Mouse (Mus musculus) embryonic facial prominence, embryonic 13.5 days (tissue): ENCODE measurements at regions not wholly inside any gene's neighbourhood (a gene's known extent, or its start where the extent isn't known, plus 50 kb on each side); places are given as distances from the start of the nearest gene placed in this dataset.

Experiments
- ATAC-seq: fragments of 200-750 bp; cut with Nextera tagmentation; 2 replicates; pipeline ENCODE4 v1.8.0; 2017; ENCODE audit warnings: low read depth; ENCODE audit not compliant: insufficient number of reproducible peaks, insufficient read depth, low FRiP score, low TSS enrichment
- H3K27ac ChIP-seq: fragments of 300-500 bp; sonication (generic); 2 replicates; pipeline ENCODE4 v1.5.1; 2015; ENCODE audit warnings: moderate library complexity, mild to moderate bottlenecking, inconsistent platforms
- H3K27me3 ChIP-seq: fragments of 300-500 bp; sonication (generic); 2 replicates; pipeline ENCODE4 v1.6.1; 2015; ENCODE audit warnings: mild to moderate bottlenecking, inconsistent platforms
- H3K36me3 ChIP-seq: fragments of 300-500 bp; sonication (generic); 2 replicates; pipeline ENCODE4 v1.6.1; 2015; ENCODE audit warnings: mild to moderate bottlenecking, inconsistent platforms
- H3K4me1 ChIP-seq: fragments of 300-500 bp; sonication (generic); 2 replicates; pipeline ENCODE4 v1.6.1; 2015; ENCODE audit warnings: inconsistent platforms
- H3K4me2 ChIP-seq: fragments of 300-500 bp; sonication (generic); 2 replicates; pipeline ENCODE4 v1.6.1; 2015; ENCODE audit warnings: moderate library complexity, mild to moderate bottlenecking, inconsistent platforms
- H3K4me3 ChIP-seq: fragments of 300-500 bp; sonication (generic); 2 replicates; pipeline ENCODE4 v1.5.1; 2015; ENCODE audit warnings: mild to moderate bottlenecking, inconsistent platforms
- H3K9ac ChIP-seq: fragments of 300-500 bp; sonication (generic); 2 replicates; pipeline ENCODE4 v1.6.1; 2015; ENCODE audit warnings: mild to moderate bottlenecking, inconsistent platforms
- H3K9me3 ChIP-seq: fragments of 300-500 bp; sonication (generic); 2 replicates; pipeline ENCODE4 v1.6.1; 2016; ENCODE audit warnings: inconsistent platforms
- WGBS: fragments of 180-500 bp; shearing (Covaris S2); methylation state at CpG from one replicate; pipeline ENCODE4 v1.1.7; 2015; ENCODE audit warnings: mixed read lengths; 5-methylcytosine and 5-hydroxymethylcytosine counted together

DNA sequence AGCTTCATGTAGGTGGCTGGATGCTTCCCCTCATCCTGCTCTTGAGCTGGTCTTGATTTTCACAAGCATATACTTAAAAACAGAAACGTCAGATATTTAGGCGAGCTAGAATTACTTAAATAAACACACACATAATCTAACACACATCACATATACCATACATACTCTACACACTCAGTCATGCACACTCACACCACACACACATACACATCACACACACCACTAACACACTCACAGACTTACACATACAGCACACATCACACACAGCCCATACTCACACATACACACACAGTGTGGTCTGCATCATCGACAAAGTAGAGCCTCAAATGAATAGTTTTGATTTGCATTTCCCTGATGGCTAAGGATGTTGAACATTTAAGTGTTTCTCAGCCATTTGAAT is 116.9 kb downstream of the Spry2 start:
- Histone ChIP-seq H3K36me3 (no peaks in the 10 kb centered on the region), H3K27ac (no peak overlapping the region), H3K27me3 (no peaks in the 10 kb centered on the region), H3K4me2 (no peak overlapping the region), H3K4me3 (no peak overlapping the region), H3K9me3 (no peaks in the 10 kb centered on the region), H3K4me1 (no peaks in the 10 kb centered on the region; the same call in 1 of the 2 replicates), H3K9ac (no peak overlapping the region)
- WGBS: 47% methylated on average over 3 of the region's 3 CpGs
- ATAC-seq: no peak

DNA sequence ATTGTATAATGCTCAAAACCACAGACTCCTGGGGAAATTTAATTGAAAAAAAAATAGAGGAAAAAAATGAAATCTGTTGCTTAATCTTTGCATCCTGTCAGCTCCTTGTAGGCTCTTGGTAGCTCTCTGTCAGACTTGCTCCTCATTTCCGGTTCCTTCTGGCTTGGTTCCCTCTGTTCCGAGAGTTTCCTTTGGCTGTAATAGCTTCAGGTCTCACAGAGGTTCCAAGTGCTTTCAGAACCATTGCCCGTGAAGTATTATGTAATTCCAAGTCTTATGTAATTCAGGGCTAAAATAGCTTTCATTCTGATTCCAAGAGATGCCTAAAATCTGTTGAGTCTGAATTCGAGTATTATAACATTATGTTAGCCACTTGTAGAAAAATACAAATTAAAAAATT is 117.3 kb downstream of the Spry2 start:
- no peak overlapping the region for H3K27ac ChIP-seq
- WGBS: 44% methylated on average over 4 of the region's 4 CpGs
- no peak for ATAC-seq
- H3K4me2 ChIP-seq: no peak overlapping the region
- no peak overlapping the region for H3K9ac ChIP-seq
- no peaks in the 10 kb centered on the region for H3K9me3 ChIP-seq
- no peaks in the 10 kb centered on the region; the same call in 1 of the 2 replicates for H3K4me1 ChIP-seq
- no peak overlapping the region for H3K4me3 ChIP-seq
- no peaks in the 10 kb centered on the region for H3K36me3 ChIP-seq
- H3K27me3 ChIP-seq: no peaks in the 10 kb centered on the region

DNA sequence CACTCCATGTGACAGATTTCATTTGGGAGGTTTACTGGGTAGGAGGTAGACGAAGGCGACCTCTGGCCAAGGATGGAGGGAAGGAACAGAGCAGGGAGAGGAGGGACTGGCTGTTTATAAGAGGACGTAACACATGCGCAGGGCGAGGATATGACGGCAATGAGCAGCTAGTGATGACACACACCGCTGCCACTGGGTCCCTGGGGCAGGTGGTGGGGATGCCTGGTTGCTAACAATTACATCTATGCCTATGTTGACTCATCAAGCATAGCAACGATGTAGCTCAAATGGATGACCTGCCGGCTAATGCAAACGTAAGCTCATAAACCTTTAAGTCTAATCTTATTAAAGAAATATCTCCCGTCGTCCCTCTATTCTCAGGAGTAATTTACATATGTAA is 122.9 kb downstream of the Spry2 start:
- WGBS: 93% methylated on average over 12 of the region's 12 CpGs
- Histone ChIP-seq H3K4me1 (no peaks in the 10 kb centered on the region; the same call in 1 of the 2 replicates), H3K4me3 (no peak overlapping the region)

DNA sequence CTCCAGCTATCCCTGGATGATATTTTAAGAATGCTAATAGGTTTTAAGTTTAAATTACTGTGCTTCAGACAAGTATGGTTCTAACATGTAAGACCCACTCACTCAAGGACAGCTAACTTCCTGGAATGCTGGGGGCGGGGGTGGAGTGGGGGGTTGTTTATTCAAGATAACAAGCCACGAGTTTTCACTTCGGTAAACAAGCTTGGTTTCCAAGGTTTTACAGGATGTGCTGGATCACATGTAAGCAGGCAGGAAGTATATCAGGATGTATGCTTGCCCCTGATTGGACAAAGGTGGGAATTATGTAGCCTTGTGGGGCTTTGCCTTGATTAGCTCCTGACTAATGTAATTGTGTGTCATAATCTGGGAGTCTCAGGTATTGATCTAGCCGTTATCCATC is 129.5 kb downstream of the Spry2 start:
- H3K9ac ChIP-seq: no peak overlapping the region
- H3K27ac ChIP-seq: no peak overlapping the region
- H3K9me3 ChIP-seq: 0 out of 2 replicates have a peak, but pooled peaks cover 2% of the 10 kb centered on the region
- ATAC-seq: no peak
- H3K4me3 ChIP-seq: no peak overlapping the region
- H3K4me1 ChIP-seq: no peaks in the 10 kb centered on the region
- H3K36me3 ChIP-seq: no peaks in the 10 kb centered on the region
- no peak overlapping the region for H3K4me2 ChIP-seq
- 55% methylated on average over 4 of the region's 4 CpGs for WGBS
- H3K27me3 ChIP-seq: no peaks in the 10 kb centered on the region

More for the DNA sequence above, 122.9 kb downstream of the Spry2 start:
- no peak for ATAC-seq
- Histone ChIP-seq H3K27me3 (no peaks in the 10 kb centered on the region), H3K9me3 (no peaks in the 10 kb centered on the region), H3K36me3 (no peaks in the 10 kb centered on the region), H3K27ac (no peak overlapping the region), H3K9ac (no peak overlapping the region), H3K4me2 (no peak overlapping the region)

DNA sequence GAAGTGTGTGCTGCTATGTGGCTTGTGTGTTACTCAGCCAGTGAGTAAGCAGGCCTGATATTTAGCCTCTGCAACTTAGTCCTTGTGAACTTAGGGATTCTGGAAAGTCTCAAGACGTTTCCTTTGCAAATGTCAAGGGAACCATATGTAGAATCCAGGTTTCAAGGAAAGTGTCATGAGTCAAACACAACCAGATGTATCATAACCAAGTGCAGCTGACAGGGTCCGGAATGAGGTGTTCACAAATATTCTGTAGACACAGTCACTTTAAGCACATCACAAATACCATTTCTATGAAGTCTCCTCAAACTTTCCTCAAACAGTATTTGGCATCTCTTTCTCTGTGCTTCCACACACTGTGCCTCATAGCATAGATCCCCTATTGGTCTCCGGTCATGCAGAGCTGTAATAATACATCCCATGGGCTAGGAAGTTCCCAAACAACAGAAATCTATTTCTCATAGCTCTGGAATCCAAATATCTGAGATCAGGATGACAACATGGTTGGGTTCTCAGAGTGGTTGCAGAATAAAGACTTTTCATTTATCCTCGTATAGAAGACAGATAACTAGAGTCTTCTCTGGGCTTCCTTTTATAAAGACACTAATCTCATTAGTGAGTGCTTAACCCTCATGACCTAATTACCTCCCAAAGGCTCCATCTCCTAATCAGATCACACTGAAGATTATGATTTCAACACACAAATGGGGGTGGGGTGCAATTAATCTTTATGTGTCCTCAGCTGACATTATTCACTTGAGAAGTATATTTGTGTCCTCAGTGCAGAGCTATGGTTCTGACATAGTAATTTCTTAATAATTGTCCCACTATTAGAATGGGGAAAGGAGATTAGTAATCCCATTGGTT is 143.9 kb downstream of the Spry2 start:
- Histone ChIP-seq H3K36me3 (no peaks in the 10 kb centered on the region), H3K27ac (no peak overlapping the region), H3K9ac (no peak overlapping the region), H3K4me1 (no peaks in the 10 kb centered on the region), H3K27me3 (no peaks in the 10 kb centered on the region), H3K4me3 (no peak overlapping the region), H3K9me3 (no peaks in the 10 kb centered on the region), H3K4me2 (no peak overlapping the region)
- WGBS: 45% methylated on average over 4 of the region's 4 CpGs
- ATAC-seq: no peak

DNA sequence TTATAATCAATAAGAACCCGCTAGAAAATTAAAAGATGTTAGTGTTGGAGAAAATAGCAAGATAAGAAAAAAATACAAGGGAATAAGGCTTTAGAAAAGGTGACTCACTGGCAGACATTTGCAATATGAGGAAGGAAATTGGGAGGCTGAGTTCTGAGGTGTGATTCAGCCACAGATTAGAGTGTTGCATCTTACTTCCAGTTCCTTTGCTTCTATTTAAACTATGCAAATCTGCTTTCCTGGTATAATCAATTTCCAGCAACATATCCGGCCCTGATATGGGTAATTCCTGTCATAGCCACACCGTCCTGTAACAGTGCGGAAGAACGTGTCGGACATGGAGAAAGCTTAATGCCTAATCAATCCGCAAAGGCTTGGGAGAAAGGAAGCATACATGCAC is 144.9 kb downstream of the Spry2 start:
- no peak overlapping the region for H3K4me2 ChIP-seq
- no peaks in the 10 kb centered on the region for H3K4me1 ChIP-seq
- H3K27me3 ChIP-seq: no peaks in the 10 kb centered on the region
- no peak overlapping the region for H3K4me3 ChIP-seq
- no peaks in the 10 kb centered on the region for H3K36me3 ChIP-seq
- 88% methylated on average over 7 of the region's 7 CpGs for WGBS
- no peak overlapping the region for H3K9ac ChIP-seq
- ATAC-seq: no peak
- no peak overlapping the region for H3K27ac ChIP-seq
- no peaks in the 10 kb centered on the region for H3K9me3 ChIP-seq

DNA sequence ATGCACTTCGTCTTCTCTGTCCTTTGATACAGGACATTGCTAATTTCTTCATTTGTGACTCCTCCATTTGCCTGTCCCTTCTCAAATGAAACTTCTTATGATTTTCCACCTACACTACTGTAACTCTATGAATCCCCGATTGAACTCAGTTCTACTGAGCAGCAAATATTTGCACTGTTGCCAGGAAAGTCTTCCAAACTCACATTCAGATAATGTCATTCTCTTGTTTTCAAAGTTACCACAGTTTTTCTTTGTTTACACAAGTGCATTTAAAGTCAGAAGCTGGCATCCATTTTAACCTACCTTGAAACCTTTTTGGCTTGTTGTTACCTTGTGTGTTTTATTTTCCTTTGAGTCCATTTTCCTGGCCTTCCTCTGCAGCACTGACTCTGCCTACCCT is 152.0 kb downstream of the Spry2 start:
- no peak for ATAC-seq
- Histone ChIP-seq H3K36me3 (no peaks in the 10 kb centered on the region), H3K4me1 (no peaks in the 10 kb centered on the region), H3K4me2 (no peak overlapping the region), H3K9me3 (no peaks in the 10 kb centered on the region), H3K27ac (no peak overlapping the region), H3K4me3 (no peak overlapping the region), H3K9ac (no peak overlapping the region), H3K27me3 (no peaks in the 10 kb centered on the region)
- 73% methylated on average over 2 of the region's 2 CpGs for WGBS

DNA sequence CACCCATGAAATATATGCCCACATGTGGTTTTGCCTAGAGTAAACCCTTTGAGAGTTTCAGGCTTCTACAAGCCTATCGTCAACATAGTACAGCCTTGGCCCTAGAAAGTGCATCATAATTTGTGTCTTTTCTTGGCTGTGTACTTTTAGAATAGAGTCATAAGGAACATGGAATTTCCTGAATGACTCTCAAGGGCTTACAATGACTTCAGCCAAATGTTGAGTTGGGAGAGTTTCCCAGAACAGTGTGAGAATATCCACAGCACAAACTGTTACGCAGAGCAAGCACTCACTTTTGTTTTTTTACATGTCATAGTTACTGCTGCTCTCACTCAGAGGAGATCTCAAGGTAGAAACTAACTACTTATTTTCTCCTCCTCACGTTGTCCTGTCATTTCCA is 152.5 kb downstream of the Spry2 start:
- 53% methylated on average over 3 of the region's 3 CpGs for WGBS
- H3K36me3 ChIP-seq: no peaks in the 10 kb centered on the region
- H3K4me3 ChIP-seq: no peak overlapping the region
- no peak overlapping the region for H3K27ac ChIP-seq
- H3K9me3 ChIP-seq: no peaks in the 10 kb centered on the region
- ATAC-seq: no peak
- H3K4me1 ChIP-seq: no peaks in the 10 kb centered on the region
- H3K9ac ChIP-seq: no peak overlapping the region
- H3K27me3 ChIP-seq: 0 out of 2 replicates have a peak, but pooled peaks cover under 1% of the 10 kb centered on the region
- no peak overlapping the region for H3K4me2 ChIP-seq

DNA sequence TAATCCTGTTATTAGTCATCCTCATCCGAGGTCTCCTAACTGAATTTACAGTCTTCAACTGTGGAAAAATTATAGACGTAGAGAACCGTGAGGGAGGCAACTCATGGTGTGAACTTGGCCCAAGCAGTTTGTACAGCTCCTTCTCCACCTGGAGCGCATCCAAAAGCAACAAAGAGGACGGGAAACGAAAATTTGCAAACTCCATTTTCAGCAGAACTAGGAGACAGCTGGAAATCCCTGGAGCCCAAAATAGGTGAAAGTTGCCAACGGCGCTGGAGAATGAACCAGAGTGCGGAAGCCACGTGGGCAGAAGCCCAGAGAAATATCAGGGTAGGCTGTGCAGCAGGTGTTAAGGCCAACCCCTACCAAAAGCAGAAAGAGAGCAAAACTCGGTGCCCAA is 155.7 kb downstream of the Spry2 start:
- Histone ChIP-seq H3K9ac (no peak overlapping the region), H3K27ac (no peak overlapping the region)

DNA sequence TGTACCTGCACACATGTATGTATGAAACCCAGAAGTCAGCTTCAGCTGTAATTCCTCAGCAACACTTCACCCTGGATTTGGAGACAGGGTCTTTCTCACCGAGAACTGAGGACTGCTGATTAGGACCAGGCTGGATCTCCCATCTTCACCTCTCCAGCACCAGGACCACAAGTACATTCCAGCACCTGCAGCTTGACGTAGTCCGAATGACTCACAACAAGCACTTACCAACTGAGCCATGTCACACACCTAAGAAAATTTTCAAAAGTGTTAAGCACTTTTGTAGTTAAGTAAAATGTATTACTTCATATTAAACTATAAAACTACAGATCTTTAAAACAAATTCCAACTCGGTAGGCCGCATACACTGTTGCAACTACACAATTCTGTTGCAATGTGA is 158.1 kb downstream of the Spry2 start:
- no peak overlapping the region for H3K27ac ChIP-seq
- H3K36me3 ChIP-seq: no peaks in the 10 kb centered on the region
- H3K9me3 ChIP-seq: no peaks in the 10 kb centered on the region
- no peak for ATAC-seq
- H3K4me3 ChIP-seq: no peak overlapping the region
- WGBS: 74% methylated on average over 5 of the region's 5 CpGs
- H3K9ac ChIP-seq: no peak overlapping the region
- H3K4me1 ChIP-seq: peaks cover 9% of the 10 kb centered on the region
- H3K27me3 ChIP-seq: peaks cover 3% of the 10 kb centered on the region; the same call in 1 of the 2 replicates
- no peak overlapping the region for H3K4me2 ChIP-seq

More for the DNA sequence above, 155.7 kb downstream of the Spry2 start:
- Histone ChIP-seq H3K4me2 (no peak overlapping the region), H3K27me3 (peaks cover 3% of the 10 kb centered on the region; the same call in 1 of the 2 replicates), H3K4me3 (no peak overlapping the region), H3K4me1 (peaks cover 6% of the 10 kb centered on the region; the same call in 1 of the 2 replicates), H3K9me3 (no peaks in the 10 kb centered on the region), H3K36me3 (no peaks in the 10 kb centered on the region)
- no peak for ATAC-seq
- 73% methylated on average over 11 of the region's 11 CpGs for WGBS

DNA sequence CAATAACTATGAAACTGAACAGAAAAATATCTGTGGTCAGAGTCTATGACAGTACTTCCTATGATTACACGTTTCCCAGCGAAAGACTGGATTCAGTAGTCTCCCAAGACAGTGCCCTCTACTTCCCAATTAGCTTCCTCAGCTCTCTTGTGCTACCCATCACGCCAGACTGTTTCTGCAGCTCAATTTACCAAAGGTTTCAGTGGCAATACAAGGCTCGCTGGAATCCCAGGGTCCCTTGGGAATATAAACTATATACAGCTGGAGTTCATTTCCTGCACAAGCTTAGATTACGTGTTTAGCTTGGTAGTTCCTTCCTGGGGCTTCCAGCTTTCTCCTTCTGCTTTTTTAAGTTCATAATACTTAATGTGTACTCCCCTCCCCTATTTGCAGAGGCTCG is 160.3 kb downstream of the Spry2 start:
- Histone ChIP-seq H3K4me1 (peaks cover 27% of the 10 kb centered on the region), H3K4me3 (no peak overlapping the region), H3K36me3 (no peaks in the 10 kb centered on the region), H3K27me3 (peaks cover 3% of the 10 kb centered on the region; the same call in 1 of the 2 replicates), H3K9ac (no peak overlapping the region), H3K27ac (no peak overlapping the region), H3K9me3 (no peaks in the 10 kb centered on the region), H3K4me2 (peak overlapping the region; percentile 21)
- 17% methylated on average over 6 of the region's 6 CpGs for WGBS
- peak; percentile 52; the same call in 1 of the 2 replicates for ATAC-seq

DNA sequence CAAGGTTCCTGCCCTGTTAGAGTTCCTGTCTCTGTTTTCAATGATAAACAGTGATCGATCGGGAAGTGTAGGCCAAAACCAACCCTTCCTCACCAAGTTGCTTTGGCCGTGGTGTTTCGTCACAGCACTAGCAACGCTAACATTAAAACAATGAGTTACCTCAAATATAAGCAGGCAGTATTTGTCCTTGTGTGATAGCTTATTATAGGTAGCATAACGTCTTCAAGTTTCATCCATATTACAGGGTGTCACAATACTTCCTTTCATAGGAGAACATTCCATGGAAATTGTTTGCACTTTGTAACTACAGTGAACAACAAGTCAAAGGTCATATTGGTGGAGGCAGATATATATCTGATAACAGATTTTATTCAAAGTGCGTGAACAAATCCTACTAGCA is 162.3 kb downstream of the Spry2 start:
- H3K9me3 ChIP-seq: no peaks in the 10 kb centered on the region
- peaks cover 3% of the 10 kb centered on the region; the same call in 1 of the 2 replicates for H3K27me3 ChIP-seq
- H3K36me3 ChIP-seq: no peaks in the 10 kb centered on the region
- H3K4me3 ChIP-seq: no peak overlapping the region
- H3K4me1 ChIP-seq: peaks cover 35% of the 10 kb centered on the region
- H3K27ac ChIP-seq: no peak overlapping the region
- WGBS: 80% methylated on average over 7 of the region's 7 CpGs
- H3K9ac ChIP-seq: no peak overlapping the region
- no peak for ATAC-seq
- no peak overlapping the region for H3K4me2 ChIP-seq
